Mouse (Mus musculus) neural tube, embryonic 14.5 days (tissue): ENCODE results near the gene Lage3. TPM values are rescaled to one million over a fixed set of nuclear protein-coding genes. Genes with fewer than 3 reads are reported as not detected.

Experiments used
- ATAC-seq: fragments of 200-750 bp; cut with Nextera tagmentation; 2 replicates; pipeline ENCODE4 v1.8.0; 2017; ENCODE audit warnings: low read depth, mild to moderate bottlenecking, moderate TSS enrichment, moderate library complexity
- H3K27ac ChIP-seq: fragments of 300-500 bp; sonication (generic); 2 replicates; pipeline ENCODE4 v1.5.1; 2014; ENCODE audit warnings: low read depth, mild to moderate bottlenecking, control low read depth, low read length, moderate library complexity, mixed read lengths
- H3K27me3 ChIP-seq: fragments of 300-500 bp; sonication (generic); 2 replicates; pipeline ENCODE4 v1.6.1; 2014; ENCODE audit warnings: low read length; ENCODE audit not compliant: control insufficient read depth, insufficient read depth
- H3K36me3 ChIP-seq: fragments of 300-500 bp; sonication (generic); 2 replicates; pipeline ENCODE4 v1.6.1; 2014; ENCODE audit warnings: low read length, mixed read lengths; ENCODE audit not compliant: control insufficient read depth, insufficient read depth
- H3K4me1 ChIP-seq: fragments of 300-500 bp; sonication (generic); 2 replicates; pipeline ENCODE4 v1.6.1; 2014; ENCODE audit warnings: low read length; ENCODE audit not compliant: control insufficient read depth, insufficient read depth
- H3K4me2 ChIP-seq: fragments of 300-500 bp; sonication (generic); 2 replicates; pipeline ENCODE4 v1.6.1; 2014; ENCODE audit warnings: mild to moderate bottlenecking, low read depth, low read length, control low read depth
- H3K4me3 ChIP-seq: fragments of 300-500 bp; sonication (generic); 2 replicates; pipeline ENCODE4 v1.5.1; 2014; ENCODE audit warnings: low read depth, low read length, control low read depth, mixed read lengths
- H3K9ac ChIP-seq: fragments of 300-500 bp; sonication (generic); replicated peaks from 2 replicates; pipeline ENCODE4 v1.6.1; 2014; ENCODE audit warnings: low read depth, mild to moderate bottlenecking, control low read depth, low read length, mixed read lengths
- H3K9me3 ChIP-seq: fragments of 300-500 bp; sonication (generic); 2 replicates; pipeline ENCODE4 v1.6.1; 2016; ENCODE audit warnings: low read length; ENCODE audit not compliant: control insufficient read depth
- WGBS: fragments of 180-500 bp; shearing (Covaris S2); extraction: QIAGEN DNeasy Blood & Tissue Kit; methylation state at CpG from one replicate; pipeline ENCODE4 v1.1.7; 2014; 5-methylcytosine and 5-hydroxymethylcytosine counted together
- polyA plus RNA-seq: library from polyadenylated mRNA; unstranded; fragments of >200 nt; fragmentation: Nextera tagmentation; extraction: Ambion mirVana; gene quantifications from 2 replicates; pipeline ENCODE4 v1.2.1, GENCODE M21; 2014

Lage3 gene
- 71.5 and 73.3 TPM in 2 replicates for polyA plus RNA-seq

- Histone ChIP-seq H3K27ac (peak within 1 kb of the TSS; percentile 71), H3K27me3 (no peaks in the 10 kb centered on the region), H3K4me2 (peak within 1 kb of the TSS; percentile 49), H3K9ac (peak within 1 kb of the TSS; percentile 50), H3K9me3 (no peaks in the 10 kb centered on the region), H3K4me1 (no peaks in the 10 kb centered on the region), H3K36me3 (no peaks in the 10 kb centered on the region), H3K4me3 (peak within 1 kb of the TSS; percentile 34)
- peak; percentile 94 for ATAC-seq
- WGBS: 20% methylated on average over 16 of the region's 22 CpGs
Observed at GRCm38 (mm10) chrX:74353467-74353770, at the start of gene Lage3. Gene Lage3, minus strand, starts transcription at chrX:74353618.

GRCm38 (mm10) chrX:74400136-74400535, 46.7 kb upstream of the Lage3 start:
- WGBS: 80% methylated on average over 3 of the region's 3 CpGs
- no peak for ATAC-seq

GRCm38 (mm10) chrX:74392535-74393443, 39.4 kb upstream of the Lage3 start, which contains the start of the genes Fam3a and Ikbkg:
Gene Fam3a, minus strand, starts transcription at chrX:74393272.
Gene Ikbkg, plus strand, starts transcription at chrX:74393290.
- H3K9ac ChIP-seq: peak within 1 kb of the TSS; percentile 54
- H3K36me3 ChIP-seq: no peaks in the 10 kb centered on the region
- 19% methylated on average over 29 of the region's 30 CpGs for WGBS
- H3K4me3 ChIP-seq: peak within 1 kb of the TSS; percentile 44
- H3K4me2 ChIP-seq: peak within 1 kb of the TSS; percentile 62
- no peaks in the 10 kb centered on the region for H3K9me3 ChIP-seq
- peak; percentile 100 for ATAC-seq
- H3K27me3 ChIP-seq: no peaks in the 10 kb centered on the region
- peak within 1 kb of the TSS; percentile 83 for H3K27ac ChIP-seq
- H3K4me1 ChIP-seq: peaks cover 3% of the 10 kb centered on the region; the same call in 1 of the 2 replicates

More at GRCm38 (mm10) chrX:74400136-74400535, 46.7 kb upstream of the Lage3 start:
- Histone ChIP-seq H3K36me3 (no peaks in the 10 kb centered on the region), H3K27me3 (no peaks in the 10 kb centered on the region), H3K4me2 (no peak overlapping the region), H3K27ac (no peak overlapping the region), H3K9me3 (no peaks in the 10 kb centered on the region), H3K4me1 (no peaks in the 10 kb centered on the region), H3K9ac (no peak overlapping the region), H3K4me3 (no peak overlapping the region)

- Histone ChIP-seq H3K4me1 (peaks cover 3% of the 10 kb centered on the region; the same call in 1 of the 2 replicates), H3K4me2 (no peak overlapping the region), H3K9me3 (no peaks in the 10 kb centered on the region), H3K27me3 (no peaks in the 10 kb centered on the region), H3K36me3 (no peaks in the 10 kb centered on the region), H3K4me3 (no peak overlapping the region), H3K9ac (no peak overlapping the region), H3K27ac (no peak overlapping the region)
- ATAC-seq: no peak
Observed at GRCm38 (mm10) chrX:74388153-74388552, 34.7 kb upstream of the Lage3 start.

GRCm38 (mm10) chrX:74384451-74384850, 31.0 kb upstream of the Lage3 start:
- no peak overlapping the region for H3K27ac ChIP-seq
- no peaks in the 10 kb centered on the region for H3K36me3 ChIP-seq
- no peaks in the 10 kb centered on the region for H3K27me3 ChIP-seq
- H3K4me1 ChIP-seq: no peaks in the 10 kb centered on the region
- H3K9me3 ChIP-seq: no peaks in the 10 kb centered on the region
- H3K4me2 ChIP-seq: no peak overlapping the region
- H3K9ac ChIP-seq: no peak overlapping the region
- 81% methylated on average over 2 of the region's 2 CpGs for WGBS
- H3K4me3 ChIP-seq: no peak overlapping the region
- no peak for ATAC-seq

GRCm38 (mm10) chrX:74372888-74373549, 19.6 kb upstream of the Lage3 start, which contains the start of the genes Ubl4a and Slc10a3:
Gene Ubl4a, minus strand, starts transcription at chrX:74373218.
Gene Slc10a3, minus strand, starts transcription at chrX:74373349.
- peak; percentile 92 for ATAC-seq
- Histone ChIP-seq H3K36me3 (no peaks in the 10 kb centered on the region), H3K27me3 (no peaks in the 10 kb centered on the region), H3K27ac (no peak within 1 kb of the TSS), H3K4me2 (peak within 1 kb of the TSS; percentile 53), H3K9ac (peak within 1 kb of the TSS; percentile 44; the same call in 1 of the 2 replicates), H3K4me1 (0 out of 2 replicates have a peak, but pooled peaks cover 5% of the 10 kb centered on the region), H3K4me3 (peak within 1 kb of the TSS; percentile 36), H3K9me3 (no peaks in the 10 kb centered on the region)
- 17% methylated on average over 32 of the region's 32 CpGs for WGBS

- Histone ChIP-seq H3K4me2 (peak overlapping the region; percentile 59), H3K4me1 (0 out of 2 replicates have a peak, but pooled peaks cover 5% of the 10 kb centered on the region), H3K4me3 (peak overlapping the region; percentile 39), H3K36me3 (no peaks in the 10 kb centered on the region), H3K27me3 (no peaks in the 10 kb centered on the region), H3K27ac (peak overlapping the region; percentile 71), H3K9me3 (no peaks in the 10 kb centered on the region), H3K9ac (peak overlapping the region; percentile 55)
- ATAC-seq: peak; percentile 85
- WGBS: 9% methylated on average over 43 of the region's 49 CpGs
Observed at GRCm38 (mm10) chrX:74368209-74368909, 14.9 kb upstream of the Lage3 start.

GRCm38 (mm10) chrX:74367512-74367911, 14.1 kb upstream of the Lage3 start:
- H3K4me1 ChIP-seq: 0 out of 2 replicates have a peak, but pooled peaks cover 2% of the 10 kb centered on the region
- H3K9me3 ChIP-seq: no peaks in the 10 kb centered on the region
- peak overlapping the region; percentile 59 for H3K4me2 ChIP-seq
- no peaks in the 10 kb centered on the region for H3K36me3 ChIP-seq
- ATAC-seq: no peak
- peak overlapping the region; percentile 55 for H3K9ac ChIP-seq
- H3K4me3 ChIP-seq: peak overlapping the region; percentile 39
- 66% methylated on average over 10 of the region's 10 CpGs for WGBS
- no peak overlapping the region; the same call in 1 of the 2 replicates for H3K27ac ChIP-seq
- H3K27me3 ChIP-seq: no peaks in the 10 kb centered on the region
